Comparison of ENCODE assay signal across 8 mouse cellular contexts in the genomic region with DNA sequence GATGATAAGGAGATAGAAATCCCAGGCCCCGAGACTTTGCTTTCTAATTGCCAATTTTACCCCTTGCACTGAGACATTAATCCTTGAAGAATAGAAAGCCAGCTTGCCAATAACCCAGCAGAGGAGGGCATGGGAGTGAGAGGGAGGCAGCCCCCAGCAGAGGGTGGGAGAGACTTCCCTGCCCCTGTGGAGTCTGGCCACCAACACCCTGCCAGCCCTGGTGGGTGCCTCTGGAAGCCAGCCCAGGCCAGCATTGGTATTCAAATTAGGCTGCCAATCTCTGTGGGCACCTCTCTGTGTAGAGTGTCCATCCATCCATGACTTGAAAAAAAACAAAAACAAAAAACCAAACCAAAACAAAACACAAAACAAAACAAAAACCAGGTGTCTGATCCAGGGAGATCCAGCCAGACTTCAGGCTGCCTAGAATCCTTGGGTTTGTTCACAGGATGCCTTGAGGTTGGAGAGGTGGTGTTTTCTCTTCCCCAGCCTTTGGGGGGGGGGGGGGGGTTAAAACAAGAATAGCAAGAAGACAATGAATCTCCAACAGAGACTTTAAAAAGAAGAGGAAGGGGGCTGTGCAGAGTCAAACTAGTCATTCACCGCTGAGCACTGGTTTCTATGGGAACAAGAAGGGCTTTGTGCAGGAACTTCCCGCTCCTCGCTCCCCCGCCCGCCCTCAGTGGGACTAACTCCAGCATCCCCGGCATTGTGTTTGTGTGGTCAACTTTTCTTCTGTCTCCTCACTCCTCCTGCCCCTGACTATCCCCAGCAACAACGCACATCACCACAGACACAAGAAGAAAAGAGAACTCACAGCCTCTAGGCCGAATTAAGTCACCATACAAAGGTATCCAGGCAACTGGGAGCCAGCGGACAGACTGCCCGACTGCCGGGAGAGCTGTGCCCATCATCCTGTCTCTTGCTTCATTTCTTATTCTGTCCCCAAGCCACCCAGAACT.
A peak's percentile ranks its signal among the peaks of the same experiment; 100 is the strongest.
DNase-seq lines count a peak whose midpoint lies in the region; ATAC-seq and TF ChIP-seq lines count a peak whose summit lies in the region.

No protein-coding gene starts in this region.

- H3K4me2 ChIP-seq in heart, embryonic 15.5 days: peak overlapping the region; percentile 52
- peak overlapping the region; percentile 46 for H3K4me2 ChIP-seq in midbrain, embryonic 12.5 days (replicated peaks)

- no peaks in the 10 kb centered on the region for H3K27me3 ChIP-seq in heart, adult 2 months (ENCODE audit: control insufficient read depth, insufficient read depth, low read length)
- no peaks in the 10 kb centered on the region for H3K27me3 ChIP-seq in heart, embryonic 15.5 days
- H3K27me3 ChIP-seq in midbrain, embryonic 12.5 days: peaks cover 15% of the 10 kb centered on the region

- H3K27ac ChIP-seq in heart, adult 2 months: no peak overlapping the region
- no peak overlapping the region for H3K27ac ChIP-seq in heart, embryonic 15.5 days
- peak overlapping the region; percentile 85 for H3K27ac ChIP-seq in midbrain, embryonic 12.5 days (replicated peaks)

- TF ChIP-seq POLR2A in heart, adult 2 months (IDR thresholded peaks at IDR 0.05; ENCODE audit: insufficient read depth, low read depth, low read length): no peak

- DNase-seq in heart, adult 2 months: peak; percentile 27 to 41
- DNase-seq in heart, adult 9 months (ENCODE audit: low spot score in 2 of 2): no peak
- peak; percentile 94 for DNase-seq in embryo, embryonic 10.5 days (ENCODE audit: low spot score)
- DNase-seq in layer of hippocampus, postnatal 14 days (ENCODE audit: low spot score in 2 of 2): peak; percentile 72 to 87
- peak; percentile 14 for DNase-seq in testis, postnatal 14 days (ENCODE audit: low spot score)
- DNase-seq in gastrocnemius, postnatal 36 days: no peak

- 28% methylated on average over 12 of the region's 12 CpGs for WGBS in heart, adult 2 months
- 14% methylated on average over 12 of the region's 12 CpGs for WGBS in heart, embryonic 15.5 days
- 2% methylated on average over 11 of the region's 12 CpGs for WGBS in midbrain, embryonic 12.5 days

- H3K9me3 ChIP-seq in heart, embryonic 15.5 days (replicated peaks): no peaks in the 10 kb centered on the region
- no peaks in the 10 kb centered on the region for H3K9me3 ChIP-seq in midbrain, embryonic 12.5 days

- H3K79me2 ChIP-seq in heart, adult 2 months (replicated peaks; ENCODE audit: control insufficient read depth, insufficient read depth, low read length): no peaks in the 10 kb centered on the region

- H3K36me3 ChIP-seq in heart, adult 2 months (ENCODE audit: control insufficient read depth, insufficient read depth, low read length): no peaks in the 10 kb centered on the region
- no peaks in the 10 kb centered on the region for H3K36me3 ChIP-seq in heart, embryonic 15.5 days
- H3K36me3 ChIP-seq in midbrain, embryonic 12.5 days: no peaks in the 10 kb centered on the region

- no peak overlapping the region for H3K4me3 ChIP-seq in heart, adult 2 months
- H3K4me3 ChIP-seq in heart, embryonic 15.5 days: peak overlapping the region; percentile 27
- H3K4me3 ChIP-seq in midbrain, embryonic 12.5 days: peak overlapping the region; percentile 15; the same call in 1 of the 2 replicates

- no peak for TF ChIP-seq CTCF in heart, adult 2 months (IDR thresholded peaks at IDR 0.05)

- H3K9ac ChIP-seq in heart, adult 2 months (ENCODE audit: low read depth, low read length): no peak overlapping the region
- no peak overlapping the region for H3K9ac ChIP-seq in heart, embryonic 15.5 days
- H3K9ac ChIP-seq in midbrain, embryonic 12.5 days (replicated peaks): no peak overlapping the region

- intact Hi-C loops in heart, adult 2 months (cut with DNase I): no loop called here
- intact Hi-C loops in gastrocnemius, postnatal 36 days (cut with DNase I): no loop called here

- peaks cover 4% of the 10 kb centered on the region for H3K4me1 ChIP-seq in heart, adult 2 months (ENCODE audit: control insufficient read depth, insufficient read depth, low read length)
- H3K4me1 ChIP-seq in heart, embryonic 15.5 days (replicated peaks): peaks cover 21% of the 10 kb centered on the region
- H3K4me1 ChIP-seq in midbrain, embryonic 12.5 days: peaks cover 47% of the 10 kb centered on the region

- no peak for TF ChIP-seq EP300 in heart, adult 2 months (IDR thresholded peaks at IDR 0.05; ENCODE audit: insufficient read depth, low read depth, low read length)

- peak; percentile 44; the same call in 1 of the 2 replicates for ATAC-seq in heart, embryonic 15.5 days (replicated peaks; ENCODE audit: insufficient number of reproducible peaks, insufficient read depth, low FRiP score, low read depth)
- ATAC-seq in midbrain, embryonic 12.5 days (ENCODE audit: low FRiP score, low read depth): peak; percentile 93

Comparison
In these comparisons a context has a peak if more than half of its experiments do, and no peak if none do; other contexts are left out.
1. DNase-seq: peak in heart, adult 2 months (2 of 2), embryo, embryonic 10.5 days (single experiment), layer of hippocampus, postnatal 14 days (2 of 2) and testis, postnatal 14 days (single experiment); none in heart, adult 9 months (0 of 2) and gastrocnemius, postnatal 36 days (0 of 2).